Mouse (Mus musculus) 416B (cell line): ENCODE results near the gene Lrrc66.

Experiments
- DNase-seq: peaks from one replicate; pipeline ENCODE4 v3.0.0; 2011; ENCODE audit warnings: low read depth

Lrrc66 gene

DNA sequence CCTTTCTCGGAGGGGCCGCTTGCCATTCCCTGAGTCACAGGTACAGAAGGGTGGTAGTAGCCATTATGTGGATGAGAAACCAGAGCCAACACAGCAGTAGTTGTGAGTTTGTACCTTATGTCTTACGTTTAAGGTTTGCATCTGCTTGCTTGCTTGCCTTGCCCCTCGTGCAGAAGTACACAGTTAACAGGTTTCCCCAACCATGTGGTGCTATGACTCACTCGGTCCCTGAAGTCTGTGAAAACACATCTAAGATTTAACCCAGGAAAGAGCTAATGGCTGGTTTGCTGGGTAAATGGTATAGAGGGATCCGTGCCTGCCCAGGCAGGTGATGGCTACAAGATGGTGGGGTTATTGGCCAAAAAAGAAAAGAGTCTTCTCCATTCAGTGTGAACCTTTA is 73.6 kb downstream of the Lrrc66 start:
- no peak for DNase-seq

GRCm38 (mm10) chr5:73556733-73557425 is 75.4 kb downstream of the Lrrc66 start:
- no peak for DNase-seq
